Mouse (Mus musculus) cortical plate, adult 2 months (tissue): Measurements from ENCODE around the gene Il20.

Experiments used
- CTCF ChIP-seq: fragments of 200-500 bp; IDR thresholded peaks from 2 replicates; pipeline ENCODE4 v1.5.1; 2011; ENCODE audit warnings: mild to moderate bottlenecking, control low read depth, low read length; ENCODE audit not compliant: insufficient read depth; ENCODE audit errors: extremely low read depth
- POLR2A ChIP-seq: fragments of 200-500 bp; IDR thresholded peaks from 2 replicates; pipeline ENCODE4 v1.6.1; 2011; ENCODE audit warnings: mild to moderate bottlenecking, low read length, control low read depth; ENCODE audit not compliant: insufficient read depth; ENCODE audit errors: extremely low read depth

DNA sequence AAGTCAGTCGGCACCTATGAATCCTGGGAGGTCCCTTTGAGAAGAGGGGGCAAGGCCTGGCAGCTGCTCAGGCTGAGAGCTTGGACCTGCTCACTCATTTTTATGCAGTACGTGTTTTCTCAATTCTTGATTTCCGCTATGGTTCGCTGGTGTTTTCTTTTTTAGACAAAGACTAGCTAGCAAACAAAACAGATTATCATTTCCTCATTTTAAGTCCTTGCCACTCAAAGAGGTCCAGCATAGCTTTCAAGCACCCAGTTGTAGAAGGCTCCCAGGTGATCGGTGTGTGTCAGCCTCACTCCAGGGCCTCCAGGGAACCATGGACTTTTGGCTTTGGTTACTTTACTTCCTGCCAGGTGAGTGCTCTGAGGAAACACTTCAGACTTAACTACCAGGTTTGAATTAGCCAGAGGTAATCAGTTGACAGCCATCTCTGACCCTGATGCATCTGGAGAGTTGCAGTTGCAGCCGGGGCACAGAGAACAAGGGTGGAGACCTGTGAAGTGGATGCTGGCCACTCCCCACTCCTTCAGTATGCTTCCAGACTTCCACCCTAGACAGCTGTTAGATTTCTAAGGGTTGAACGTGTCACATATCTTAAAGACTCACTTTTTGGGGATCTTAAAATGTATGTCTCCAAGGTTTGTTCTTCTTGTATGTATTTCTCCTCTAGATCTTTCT, 45.6 kb downstream of the Il20 start, which contains the start of gene Fcmr:
- TF ChIP-seq POLR2A (no peak), CTCF (no peak)
